Mouse (Mus musculus): Measurements from ENCODE around the gene Ubap2l.

The Ubap2l gene

DNA sequence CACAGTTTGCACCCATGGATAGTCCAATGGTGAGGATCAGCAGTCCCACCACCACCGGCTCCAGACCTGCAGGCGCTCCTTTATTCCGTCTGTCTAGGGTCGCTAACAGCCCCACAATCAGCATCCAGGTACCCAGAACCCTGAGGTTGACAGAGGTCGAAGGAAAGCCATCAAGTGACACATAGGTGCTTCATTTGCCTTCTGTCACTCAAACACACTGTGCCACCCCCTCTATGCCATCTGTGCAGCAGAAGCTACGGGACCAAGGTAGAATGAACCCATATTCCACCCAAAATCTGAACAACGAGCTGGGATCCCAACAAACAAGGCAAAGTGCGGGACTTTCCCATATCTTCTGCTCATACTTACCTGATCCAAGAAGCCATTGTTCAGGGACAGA, 86.9 kb downstream of the Ubap2l start:
- DNase-seq: no peak

DNA sequence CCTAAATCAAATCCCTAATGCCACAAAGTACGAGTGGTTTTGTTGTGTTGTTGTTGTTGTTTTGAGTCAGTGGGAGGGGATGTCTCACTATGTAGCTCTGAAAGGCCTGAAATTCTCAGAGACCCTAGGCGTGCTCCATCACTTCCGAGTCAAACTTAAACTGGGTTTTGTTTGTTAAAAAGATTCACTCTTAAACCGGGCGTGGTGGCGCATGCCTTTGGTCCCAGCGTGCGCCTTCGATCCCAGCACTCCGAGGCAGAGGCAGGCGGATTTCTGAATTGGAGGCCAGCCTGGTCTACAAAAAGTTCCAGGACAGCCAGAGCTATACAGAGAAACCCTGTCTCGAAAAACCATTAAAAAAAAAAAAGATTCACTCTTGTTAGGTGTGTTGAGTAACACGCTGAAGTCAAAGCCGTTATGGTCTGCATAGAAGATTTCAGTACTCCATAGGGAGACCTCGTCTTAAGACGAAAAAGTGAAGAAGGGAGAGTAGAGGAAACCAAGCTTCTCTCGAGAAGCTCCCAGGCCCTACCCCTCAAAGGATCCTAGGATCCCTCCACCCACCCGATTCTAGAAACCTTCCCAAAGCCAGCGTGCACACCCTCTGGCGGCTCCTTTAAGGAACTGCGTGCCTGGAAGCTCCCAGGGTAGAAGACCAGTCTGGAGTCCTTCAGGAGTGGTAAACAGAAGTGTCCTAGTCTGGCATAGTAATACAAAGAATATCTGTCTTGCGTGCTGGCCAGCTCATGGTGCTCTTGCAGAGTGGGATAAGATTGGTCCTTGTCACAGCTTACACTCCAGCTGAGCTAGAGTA, 88.3 kb downstream of the Ubap2l start:
- peak; percentile 62 for DNase-seq

DNA sequence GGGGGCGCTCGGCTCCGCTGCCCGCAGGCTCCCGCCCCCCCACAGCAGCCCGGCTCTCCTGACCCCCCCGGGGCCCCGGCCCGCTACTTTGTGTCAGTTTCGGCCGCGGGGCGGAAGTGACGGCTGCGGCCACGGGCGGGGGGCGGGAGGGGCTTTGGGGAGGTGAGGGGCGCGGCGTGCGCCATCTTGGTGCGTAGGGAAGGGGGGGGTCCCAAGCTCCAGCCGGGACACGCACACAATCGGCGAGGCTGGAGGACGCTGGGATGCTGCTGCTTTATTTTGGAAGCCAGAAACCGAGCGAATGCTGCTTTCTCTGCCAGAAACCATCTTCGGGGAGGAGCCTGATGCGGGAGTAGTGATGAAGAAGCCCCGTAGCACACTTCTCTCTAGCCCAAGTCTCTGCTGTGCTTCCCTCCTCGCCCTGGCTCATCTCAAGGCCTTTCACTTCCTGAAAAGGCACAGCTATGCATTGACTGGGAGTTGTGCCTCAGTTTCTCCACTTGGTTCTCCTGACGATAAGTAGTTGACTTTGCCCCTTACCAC, 89.1 kb downstream of the Ubap2l start, which contains the start of gene Atp8b2:
Gene Atp8b2 (minus strand): TSS at position 288 of the 543 bp plus-strand sequence.
- peak; percentile 79 for DNase-seq

DNA sequence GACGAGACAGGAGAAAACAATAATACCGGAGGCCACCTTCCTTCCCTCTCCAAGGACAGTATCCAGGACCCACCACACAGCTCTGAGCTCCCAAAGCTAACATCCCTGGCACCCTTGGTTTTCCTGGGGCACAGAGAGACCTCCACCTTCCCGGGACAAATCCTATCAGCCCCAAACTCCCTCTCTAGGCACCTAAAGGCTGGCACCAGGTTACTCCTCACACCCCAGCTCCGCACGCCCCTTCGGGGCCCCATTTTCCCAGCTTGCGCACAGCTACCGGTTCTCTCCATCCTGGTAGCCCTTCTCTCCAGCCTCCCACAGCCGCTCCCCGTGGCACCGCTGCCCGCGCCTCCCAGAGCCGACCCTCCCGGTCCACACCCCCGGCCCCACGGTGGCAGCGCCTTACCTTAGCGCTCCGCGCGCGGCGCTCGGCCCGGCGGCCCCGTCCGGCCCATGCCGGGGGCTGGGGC, 89.6 kb downstream of the Ubap2l start:
- DNase-seq: no peak

DNA sequence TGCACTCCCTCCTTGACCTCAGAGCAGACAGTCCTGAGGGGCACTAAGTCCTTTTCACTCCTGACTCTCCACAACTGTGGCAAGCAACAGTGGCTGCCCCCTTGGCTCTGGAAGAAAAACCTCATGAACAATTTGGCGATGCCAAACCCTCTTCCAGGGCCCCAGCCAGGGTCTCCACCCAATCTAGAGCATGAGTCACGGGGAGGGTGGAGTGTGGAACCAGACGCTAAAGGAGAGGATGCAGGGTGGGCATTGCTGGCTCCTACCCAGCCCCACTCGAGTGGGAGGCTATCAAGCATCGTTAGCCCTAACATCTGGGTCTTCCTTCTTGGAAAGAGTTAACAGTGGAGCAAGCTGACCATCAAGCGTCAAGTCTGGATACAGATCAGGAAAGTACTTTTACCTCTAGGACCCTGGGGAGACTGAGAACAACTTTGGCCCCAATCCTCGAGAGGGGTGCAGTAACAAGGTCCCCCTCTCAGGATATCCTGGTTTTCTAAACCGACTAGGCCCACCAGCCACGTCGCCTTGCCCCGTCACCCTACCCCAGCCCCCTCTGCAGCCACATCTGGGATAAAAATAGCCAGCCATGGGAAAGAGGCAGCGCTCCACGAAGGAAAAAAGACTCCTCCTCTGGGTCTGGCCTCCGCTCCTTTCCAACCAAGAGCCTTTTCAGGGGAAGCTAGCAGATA, 90.2 kb downstream of the Ubap2l start:
- DNase-seq: peak; percentile 30

DNA sequence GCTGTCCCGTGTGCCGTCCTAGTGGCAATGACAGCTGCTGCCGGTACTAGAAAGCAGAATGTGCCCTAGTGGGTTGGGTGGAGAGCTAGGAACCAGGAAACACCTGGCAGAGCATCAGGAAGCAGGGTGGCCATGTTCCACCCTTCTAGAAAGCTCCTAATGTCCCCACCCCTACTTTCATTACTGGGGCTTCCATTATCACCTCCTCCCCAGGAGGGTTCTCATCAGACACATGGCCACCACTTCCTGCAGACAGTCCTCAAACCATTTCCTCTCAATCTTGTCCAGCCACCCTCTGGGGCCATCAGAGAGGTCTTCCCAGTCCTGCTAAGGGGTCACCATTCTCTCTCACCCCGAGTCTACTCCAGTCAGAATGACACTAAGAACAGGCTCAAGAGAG, 91.0 kb downstream of the Ubap2l start:
- DNase-seq: peak; percentile 26

DNA sequence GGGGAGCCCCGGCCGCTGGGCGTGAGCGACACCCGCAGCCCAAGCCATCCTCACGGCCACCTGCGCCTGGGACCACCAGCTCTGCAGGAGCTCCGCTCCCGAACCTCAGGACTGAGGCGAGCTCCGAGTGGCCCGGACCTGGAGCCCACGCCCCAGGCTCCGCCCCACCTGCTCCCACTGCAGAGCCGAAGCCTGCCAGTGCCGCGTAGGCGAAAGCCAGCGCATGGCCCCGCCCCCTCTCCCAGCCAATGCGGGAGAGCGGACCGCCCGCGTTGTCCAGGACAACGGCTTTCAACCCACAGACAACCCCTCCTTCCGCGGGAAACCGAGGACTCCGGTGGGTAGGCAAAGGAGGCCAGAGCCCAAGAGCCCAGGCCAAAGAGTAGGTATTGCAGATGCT, 92.0 kb downstream of the Ubap2l start:
- peak; percentile 91 for DNase-seq

DNA sequence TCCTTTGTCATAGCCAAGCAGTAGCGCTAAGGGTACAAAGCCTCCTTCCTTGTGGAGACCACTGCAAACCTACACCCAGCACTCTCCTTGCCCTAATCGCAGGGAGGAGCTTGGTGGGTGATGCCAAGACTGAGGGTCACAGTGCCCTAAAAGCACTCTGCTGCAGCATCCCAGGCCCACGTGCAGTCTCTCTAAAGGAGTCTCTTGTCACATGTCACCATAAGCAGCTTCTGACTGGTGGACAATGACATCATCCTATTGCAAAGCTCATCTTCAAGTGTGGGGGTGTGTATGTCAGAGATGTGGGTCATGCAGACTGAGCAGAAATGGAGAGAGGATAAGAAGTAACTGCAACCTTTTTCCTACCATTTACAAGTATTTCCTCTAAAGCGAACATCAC, 93.0 kb downstream of the Ubap2l start:
- DNase-seq: no peak

DNA sequence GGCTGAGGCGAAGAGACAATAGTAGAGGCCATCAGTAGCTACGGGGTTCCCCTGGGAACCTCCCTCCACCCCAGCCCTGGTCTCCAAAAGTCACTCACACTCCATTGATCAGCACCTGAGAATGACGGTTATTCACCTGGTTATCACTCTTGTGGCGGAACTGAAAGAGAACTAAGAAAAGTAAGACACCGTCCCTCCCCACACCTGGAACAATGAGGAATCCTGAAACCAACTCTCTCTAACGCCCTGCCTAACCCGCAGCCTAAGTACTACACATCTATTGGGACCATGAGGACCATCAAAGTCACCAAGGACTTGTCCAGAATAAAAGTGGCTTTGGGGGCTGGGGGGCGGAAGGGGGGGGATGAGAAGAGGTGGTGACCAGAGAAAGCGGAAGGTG, 94.5 kb downstream of the Ubap2l start:
- DNase-seq: no peak

DNA sequence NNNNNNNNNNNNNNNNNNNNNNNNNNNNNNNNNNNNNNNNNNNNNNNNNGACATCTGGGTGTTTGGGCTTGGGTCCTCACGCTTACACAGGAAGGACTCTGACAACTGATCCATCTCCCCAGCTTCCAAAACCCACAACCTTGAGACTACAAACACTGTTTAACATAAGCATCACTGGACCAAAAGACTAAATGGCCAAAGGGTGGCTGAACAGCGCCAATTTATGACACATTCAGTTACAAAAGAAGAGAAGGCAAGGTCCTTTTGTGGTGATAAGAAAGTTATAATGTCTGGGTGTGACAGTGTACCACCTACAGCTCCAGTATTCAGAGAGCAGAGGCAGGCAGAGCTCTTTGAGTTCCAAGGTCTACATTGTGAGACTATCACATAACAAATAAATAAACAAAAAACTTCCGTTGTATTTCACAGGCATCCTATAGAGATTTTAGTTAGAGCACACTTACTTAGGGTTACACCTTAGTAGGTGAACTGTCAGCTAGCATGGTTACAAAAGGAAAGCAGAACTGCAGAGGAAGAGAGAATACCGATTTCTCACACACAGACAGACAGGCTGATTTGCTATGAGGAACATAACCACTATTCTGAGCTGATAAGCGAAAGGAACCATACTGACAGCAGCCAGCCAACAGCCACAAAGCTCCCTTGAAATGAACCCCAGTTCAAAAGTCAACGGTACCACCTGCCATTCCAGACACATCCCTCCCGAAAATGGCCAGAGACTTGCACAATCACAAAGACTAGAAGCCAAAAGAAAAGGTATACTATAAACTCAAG, 96.1 kb downstream of the Ubap2l start:
- DNase-seq: no peak

DNA sequence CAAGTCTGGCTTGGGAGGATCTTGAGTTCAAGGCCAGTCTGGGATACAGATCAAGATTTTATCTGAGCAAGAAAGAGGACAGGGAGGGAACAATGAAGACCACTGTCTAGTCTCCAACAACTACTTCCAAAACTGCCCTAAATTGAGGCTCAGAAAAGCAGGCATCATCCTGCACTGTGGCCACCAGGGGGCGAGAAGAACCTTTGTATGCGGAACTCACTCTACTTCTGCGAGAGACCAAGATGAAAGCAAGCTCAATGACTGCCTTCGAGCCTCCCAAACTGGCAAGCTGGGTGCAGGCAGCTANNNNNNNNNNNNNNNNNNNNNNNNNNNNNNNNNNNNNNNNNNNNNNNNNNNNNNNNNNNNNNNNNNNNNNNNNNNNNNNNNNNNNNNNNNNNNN, 99.0 kb downstream of the Ubap2l start:
- DNase-seq: peak; percentile 83
